Mouse (Mus musculus): ENCODE results near the gene Fggy. TPM values are rescaled to one million over a fixed set of nuclear protein-coding genes. Genes with fewer than 3 reads are reported as not detected.

Gene Fggy
- polyA plus RNA-seq, 1 experiment, result not detected

DNA sequence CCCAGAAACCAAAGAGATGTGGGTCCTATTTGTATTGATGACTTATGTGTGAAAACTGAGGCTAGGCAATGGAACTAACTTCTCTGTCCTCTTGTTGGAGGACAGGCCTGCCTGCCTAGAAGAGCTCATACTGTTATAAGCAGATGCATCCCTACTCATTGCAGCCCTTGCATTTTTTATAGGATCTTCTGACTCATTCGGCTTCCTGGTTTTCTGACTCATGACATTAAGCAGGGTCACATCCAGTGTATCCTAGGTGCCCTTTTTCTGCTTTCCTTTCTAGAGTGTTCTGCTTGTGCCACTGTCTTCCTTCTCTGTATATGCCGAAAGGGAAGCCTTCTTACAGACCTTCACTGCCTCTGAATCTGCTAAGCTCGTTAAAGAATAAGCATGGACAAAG is 158.8 kb downstream of the Fggy start:
- H3K9me3 ChIP-seq (ENCODE audit: control insufficient read depth, low read length), result no peaks in the 10 kb centered on the region
- no peaks in the 10 kb centered on the region for H3K36me3 ChIP-seq (ENCODE audit: control insufficient read depth)
- no peaks in the 10 kb centered on the region for H3K27me3 ChIP-seq (ENCODE audit: control insufficient read depth)
- no peak for TF ChIP-seq TAL1 (IDR thresholded peaks at IDR 0.05; ENCODE audit: low read length)
- no peak for TF ChIP-seq GATA1 (IDR thresholded peaks at IDR 0.05; ENCODE audit: low read length)
- no peaks in the 10 kb centered on the region for H3K4me1 ChIP-seq (ENCODE audit: control insufficient read depth)
- no peak overlapping the region for H3K4me3 ChIP-seq (replicated peaks)

DNA sequence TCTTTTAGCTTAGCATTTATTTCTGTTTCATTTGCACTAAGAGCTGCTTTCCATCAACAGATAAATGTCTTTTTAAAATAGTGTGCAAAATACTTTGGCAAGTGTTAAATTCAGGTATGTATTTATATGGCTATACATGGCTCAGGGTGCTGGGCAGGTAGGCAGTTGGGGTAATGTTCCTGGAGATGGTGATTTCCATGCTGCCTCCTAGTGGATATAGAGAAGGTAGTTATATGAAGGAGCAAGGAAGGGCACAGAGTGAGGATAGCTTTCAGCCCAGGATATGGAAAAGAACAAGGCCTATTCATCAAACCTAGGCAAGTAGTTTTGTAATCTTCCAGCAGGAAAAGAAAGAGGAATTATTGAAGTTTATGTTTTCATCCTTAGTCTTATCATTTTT is 166.3 kb downstream of the Fggy start:
- H3K27me3 ChIP-seq (ENCODE audit: control insufficient read depth), result no peaks in the 10 kb centered on the region

DNA sequence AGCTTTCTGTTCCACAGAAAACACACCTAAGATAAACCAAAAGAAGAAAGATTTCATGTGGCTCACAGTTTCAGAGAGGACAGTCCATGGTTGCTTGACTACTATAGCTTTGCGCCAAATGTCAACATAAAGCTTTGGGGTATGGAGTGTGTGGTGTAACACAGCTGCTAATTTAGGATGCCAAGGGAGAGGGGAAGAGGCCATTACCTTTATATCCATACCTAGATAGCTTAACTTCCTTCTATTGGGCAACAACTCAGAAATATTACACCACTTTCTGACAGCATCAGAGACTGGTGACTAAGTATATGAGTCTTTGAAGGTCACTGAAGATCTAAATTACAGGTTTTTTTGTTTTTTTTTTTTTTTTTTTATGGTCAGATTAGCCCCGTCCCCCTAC is 169.1 kb downstream of the Fggy start:
- H3K36me3 ChIP-seq (ENCODE audit: control insufficient read depth), result no peaks in the 10 kb centered on the region
- no peaks in the 10 kb centered on the region for H3K27me3 ChIP-seq (ENCODE audit: control insufficient read depth)
- TF ChIP-seq GATA1 (IDR thresholded peaks at IDR 0.05; ENCODE audit: low read length) (no peak), TAL1 (IDR thresholded peaks at IDR 0.05; ENCODE audit: low read length) (no peak)
- no peaks in the 10 kb centered on the region for H3K9me3 ChIP-seq (ENCODE audit: control insufficient read depth, low read length)
- H3K4me3 ChIP-seq (replicated peaks), result no peak overlapping the region
- H3K4me1 ChIP-seq (ENCODE audit: control insufficient read depth), result no peaks in the 10 kb centered on the region

More for the DNA sequence above, 166.3 kb downstream of the Fggy start:
- Histone ChIP-seq H3K4me1 (ENCODE audit: control insufficient read depth) (no peaks in the 10 kb centered on the region), H3K36me3 (ENCODE audit: control insufficient read depth) (no peaks in the 10 kb centered on the region), H3K9me3 (ENCODE audit: control insufficient read depth, low read length) (no peaks in the 10 kb centered on the region), H3K4me3 (replicated peaks) (no peak overlapping the region)
- TF ChIP-seq TAL1 (IDR thresholded peaks at IDR 0.05; ENCODE audit: low read length) (no peak), GATA1 (IDR thresholded peaks at IDR 0.05; ENCODE audit: low read length) (no peak)

DNA sequence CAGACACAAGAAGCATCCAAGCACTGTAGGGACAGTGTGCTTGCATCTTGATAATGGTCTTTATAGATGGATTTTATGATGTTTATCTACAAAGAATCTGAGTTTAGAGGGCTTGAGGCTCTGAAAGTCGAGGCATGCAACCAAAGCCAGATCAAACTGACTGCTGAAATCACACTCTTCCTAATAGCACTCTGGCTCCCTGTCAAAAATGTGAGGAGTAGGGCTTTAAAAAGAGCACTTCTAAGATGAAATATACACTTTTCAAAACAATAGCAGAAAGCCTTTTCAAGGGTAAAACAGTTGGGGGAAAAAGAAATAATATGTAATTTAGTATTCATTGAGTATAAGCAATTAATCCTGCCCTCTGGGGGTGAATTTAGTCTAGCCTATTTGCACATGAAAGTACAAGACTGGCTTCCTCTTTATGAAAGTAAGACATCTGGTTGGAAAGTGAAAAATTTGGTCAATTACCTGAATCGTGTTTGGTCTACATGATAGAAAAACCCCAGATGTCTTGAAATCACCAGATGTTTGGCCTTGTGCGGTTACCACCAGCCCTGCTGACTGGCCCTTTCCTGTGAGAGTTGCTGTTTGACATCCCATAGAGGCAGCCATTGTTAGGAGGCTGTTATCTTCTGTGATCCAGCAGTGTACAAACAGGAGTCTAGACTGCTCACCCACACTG is 172.0 kb downstream of the Fggy start:
- H3K9me3 ChIP-seq (ENCODE audit: control insufficient read depth, low read length), result no peaks in the 10 kb centered on the region
- no peak overlapping the region for H3K4me3 ChIP-seq (replicated peaks)
- H3K4me1 ChIP-seq (ENCODE audit: control insufficient read depth), result no peaks in the 10 kb centered on the region
- TF ChIP-seq TAL1 (IDR thresholded peaks at IDR 0.05; ENCODE audit: low read length) (no peak), GATA1 (IDR thresholded peaks at IDR 0.05; ENCODE audit: low read length) (no peak)
- no peaks in the 10 kb centered on the region for H3K36me3 ChIP-seq (ENCODE audit: control insufficient read depth)
- no peaks in the 10 kb centered on the region for H3K27me3 ChIP-seq (ENCODE audit: control insufficient read depth)

DNA sequence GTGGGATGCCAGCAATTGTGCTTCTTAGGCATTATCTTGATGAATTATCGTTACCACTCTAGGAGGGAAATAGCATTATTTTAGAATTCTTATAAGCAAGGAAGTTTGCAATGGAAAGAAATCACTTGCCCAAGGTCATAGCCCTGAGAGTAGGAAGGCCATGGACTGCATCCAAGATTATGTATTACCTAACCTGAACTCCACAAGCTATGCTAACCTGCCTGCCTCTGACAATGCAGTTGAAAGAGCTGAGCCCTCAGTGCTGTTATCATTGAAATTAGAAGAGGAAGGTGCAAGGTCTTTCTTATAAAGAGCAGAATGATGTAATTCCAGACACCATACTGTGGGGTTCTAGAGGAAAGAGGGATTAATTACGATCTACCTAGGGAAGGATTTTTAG is 173.8 kb downstream of the Fggy start:
- H3K9me3 ChIP-seq (ENCODE audit: control insufficient read depth, low read length), result no peaks in the 10 kb centered on the region
- no peaks in the 10 kb centered on the region for H3K27me3 ChIP-seq (ENCODE audit: control insufficient read depth)
- H3K36me3 ChIP-seq (ENCODE audit: control insufficient read depth), result no peaks in the 10 kb centered on the region
- TF ChIP-seq GATA1 (IDR thresholded peaks at IDR 0.05; ENCODE audit: low read length) (no peak), TAL1 (IDR thresholded peaks at IDR 0.05; ENCODE audit: low read length) (no peak)
- H3K4me1 ChIP-seq (ENCODE audit: control insufficient read depth), result no peaks in the 10 kb centered on the region
- no peak overlapping the region for H3K4me3 ChIP-seq (replicated peaks)

DNA sequence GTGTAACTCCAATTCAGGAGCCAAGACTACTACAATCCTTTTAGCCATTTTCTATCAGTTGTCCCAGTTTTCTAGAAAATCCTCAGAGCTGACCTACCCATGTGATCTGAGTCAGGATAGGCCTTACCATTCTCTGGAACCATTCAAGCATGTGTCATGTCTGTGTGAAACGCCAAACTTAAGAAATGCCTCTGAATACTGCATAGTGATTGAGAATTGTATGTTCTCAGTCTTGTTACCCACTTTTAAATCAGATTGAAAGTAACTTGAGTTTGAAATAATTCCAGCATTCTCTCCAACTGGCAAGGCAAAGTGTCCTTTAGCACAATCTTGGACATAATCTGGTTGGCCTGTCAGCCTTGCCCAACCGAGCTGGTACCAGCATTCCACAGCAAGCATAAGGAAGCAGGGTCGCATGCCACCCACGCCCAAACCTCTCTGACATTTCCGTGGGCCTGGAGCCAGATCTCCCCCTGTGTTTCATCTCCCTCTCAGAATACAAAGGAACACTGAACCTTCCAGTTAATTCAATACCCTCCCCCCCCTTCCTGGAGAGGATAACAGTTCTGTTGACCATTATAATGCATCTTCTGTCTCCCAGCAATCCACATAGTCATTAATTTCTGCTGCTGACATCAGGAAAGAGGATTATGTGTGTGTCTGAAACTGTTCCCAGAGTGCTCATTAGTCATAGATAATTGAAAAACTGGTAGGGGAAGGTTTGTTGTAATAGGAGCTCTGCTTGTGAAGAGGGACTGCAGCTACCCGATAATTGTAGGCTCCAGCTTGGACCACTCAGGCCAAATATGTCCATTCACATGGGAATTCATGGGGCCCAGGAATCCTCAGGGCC is 176.3 kb downstream of the Fggy start:
- TF ChIP-seq TAL1 (IDR thresholded peaks at IDR 0.05; ENCODE audit: low read length) (no peak), GATA1 (IDR thresholded peaks at IDR 0.05; ENCODE audit: low read length) (no peak)

DNA sequence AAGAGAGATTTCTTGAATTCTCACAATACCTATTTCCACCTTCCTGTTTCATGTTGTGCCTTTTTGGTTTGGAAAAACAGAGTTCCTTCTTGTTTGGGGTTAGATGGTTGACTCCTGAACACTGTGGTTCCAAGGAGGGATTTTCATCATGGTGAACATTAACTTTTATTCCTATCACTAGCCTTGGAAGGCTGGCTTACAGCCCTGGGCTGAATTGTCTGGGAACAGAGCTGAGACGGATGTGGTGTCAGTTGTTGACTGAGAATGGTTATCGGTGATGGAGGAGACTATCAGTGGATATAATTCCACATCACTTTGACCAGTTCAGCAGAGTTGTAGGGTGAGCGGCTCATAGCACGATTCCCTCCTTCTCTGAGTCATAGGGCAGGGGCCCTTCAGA is 178.7 kb downstream of the Fggy start:
- Histone ChIP-seq H3K4me1 (ENCODE audit: control insufficient read depth) (no peaks in the 10 kb centered on the region), H3K27me3 (ENCODE audit: control insufficient read depth) (no peaks in the 10 kb centered on the region), H3K36me3 (ENCODE audit: control insufficient read depth) (no peaks in the 10 kb centered on the region), H3K4me3 (replicated peaks) (no peak overlapping the region), H3K9me3 (ENCODE audit: control insufficient read depth, low read length) (no peaks in the 10 kb centered on the region)
- no peak for TF ChIP-seq TAL1 (IDR thresholded peaks at IDR 0.05; ENCODE audit: low read length)
- no peak for TF ChIP-seq GATA1 (IDR thresholded peaks at IDR 0.05; ENCODE audit: low read length)

More for the DNA sequence above, 176.3 kb downstream of the Fggy start:
- Histone ChIP-seq H3K36me3 (ENCODE audit: control insufficient read depth) (no peaks in the 10 kb centered on the region), H3K27me3 (ENCODE audit: control insufficient read depth) (no peaks in the 10 kb centered on the region), H3K4me1 (ENCODE audit: control insufficient read depth) (no peaks in the 10 kb centered on the region), H3K4me3 (replicated peaks) (no peak overlapping the region), H3K9me3 (ENCODE audit: control insufficient read depth, low read length) (no peaks in the 10 kb centered on the region)

DNA sequence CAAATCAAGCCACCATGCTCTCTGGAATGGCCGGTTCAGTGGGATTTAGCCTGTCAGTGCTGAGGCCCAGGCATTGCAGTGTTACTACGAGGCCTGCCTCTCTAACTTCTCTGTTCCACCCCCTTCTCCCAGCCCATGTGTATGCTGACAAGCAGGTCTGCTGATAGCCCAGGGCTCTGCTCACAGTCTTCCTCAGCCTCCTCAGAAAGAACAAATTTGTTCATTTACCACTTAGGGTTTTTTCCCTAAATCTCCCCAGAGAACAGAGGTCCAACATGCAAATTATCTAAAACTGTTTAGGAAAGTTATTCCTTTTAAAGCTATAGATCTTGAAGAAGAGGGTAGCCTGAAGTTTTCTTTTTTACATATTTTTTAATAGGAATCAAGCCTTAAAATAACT is 179.4 kb downstream of the Fggy start:
- Histone ChIP-seq H3K27me3 (ENCODE audit: control insufficient read depth) (no peaks in the 10 kb centered on the region), H3K4me3 (replicated peaks) (no peak overlapping the region)
- TF ChIP-seq TAL1 (IDR thresholded peaks at IDR 0.05; ENCODE audit: low read length) (no peak), GATA1 (IDR thresholded peaks at IDR 0.05; ENCODE audit: low read length) (no peak)

DNA sequence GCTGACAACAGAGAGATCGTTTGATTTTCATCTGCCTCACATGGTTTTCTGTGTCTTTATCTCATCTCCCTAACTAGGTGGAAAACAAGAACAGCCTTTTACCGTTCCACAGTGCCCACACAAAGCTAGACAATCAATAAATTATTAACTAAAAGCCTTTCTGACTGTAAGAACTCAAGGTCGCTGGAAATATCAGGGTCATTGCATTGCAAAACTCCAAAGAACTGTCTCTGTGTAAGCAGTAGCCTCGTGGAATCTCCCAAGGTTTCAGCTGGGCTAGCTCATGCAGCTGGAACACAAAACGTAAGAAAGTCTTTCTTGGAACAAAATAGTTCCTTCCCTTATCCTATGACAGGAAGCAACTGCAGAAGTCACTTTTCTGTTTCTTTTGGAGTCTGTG is 180.9 kb downstream of the Fggy start:
- Histone ChIP-seq H3K27me3 (ENCODE audit: control insufficient read depth) (no peaks in the 10 kb centered on the region), H3K4me1 (ENCODE audit: control insufficient read depth) (no peaks in the 10 kb centered on the region), H3K36me3 (ENCODE audit: control insufficient read depth) (no peaks in the 10 kb centered on the region), H3K9me3 (ENCODE audit: control insufficient read depth, low read length) (no peaks in the 10 kb centered on the region), H3K4me3 (replicated peaks) (no peak overlapping the region)
- TF ChIP-seq GATA1 (IDR thresholded peaks at IDR 0.05; ENCODE audit: low read length), result no peak
- TF ChIP-seq TAL1 (IDR thresholded peaks at IDR 0.05; ENCODE audit: low read length), result no peak

More for the DNA sequence above, 179.4 kb downstream of the Fggy start:
- Histone ChIP-seq H3K36me3 (ENCODE audit: control insufficient read depth) (no peaks in the 10 kb centered on the region), H3K9me3 (ENCODE audit: control insufficient read depth, low read length) (no peaks in the 10 kb centered on the region), H3K4me1 (ENCODE audit: control insufficient read depth) (no peaks in the 10 kb centered on the region)

Measured in erythroblast, embryonic 14.5 days (primary cell).